Mouse (Mus musculus): ENCODE measurements around the gene Nipbl.

DNA sequence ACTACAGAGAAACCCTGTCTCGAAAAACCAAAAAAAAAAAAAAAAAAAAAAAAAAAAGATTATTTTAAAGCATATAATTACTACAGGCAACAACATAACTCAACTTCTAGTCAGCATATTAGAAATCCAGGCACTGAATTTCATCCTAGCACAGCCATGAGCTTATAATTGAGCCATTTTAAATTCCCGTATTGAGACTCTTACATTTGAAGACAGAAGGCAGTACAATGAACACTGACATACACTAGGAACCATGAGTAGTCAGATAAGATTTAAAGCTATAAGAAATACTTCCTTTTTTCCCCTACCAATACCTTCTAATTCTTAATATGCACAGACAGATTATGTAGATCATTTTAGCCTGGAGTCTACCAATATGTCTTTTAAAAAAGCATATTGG is 11.7 kb downstream of the Nipbl start:
- TF ChIP-seq EP300 (IDR thresholded peaks at IDR 0.05; ENCODE audit: low read depth) (no peak), CTCF (IDR thresholded peaks at IDR 0.05; ENCODE audit: low read depth) (no peak)
